Mouse (Mus musculus) liver, embryonic 16.5 days (tissue): ENCODE measurements around the gene Nars2. TPM values are rescaled to one million over a fixed set of nuclear protein-coding genes. Genes with fewer than 3 reads are reported as not detected.

Source experiments
- ATAC-seq: fragments of 200-750 bp; cut with Nextera tagmentation; 2 replicates; pipeline ENCODE4 v1.8.0; 2017; ENCODE audit warnings: low read depth, mild to moderate bottlenecking, moderate number of reproducible peaks, moderate library complexity
- H3K27ac ChIP-seq: fragments of 300-500 bp; sonication (generic); 2 replicates; pipeline ENCODE4 v1.5.1; 2014; ENCODE audit warnings: mild to moderate bottlenecking, low read length
- H3K27me3 ChIP-seq: fragments of 300-500 bp; sonication (generic); 2 replicates; pipeline ENCODE4 v1.6.1; 2014; ENCODE audit warnings: low read depth, low read length, mixed read lengths; ENCODE audit not compliant: control insufficient read depth, insufficient read depth
- H3K36me3 ChIP-seq: fragments of 300-500 bp; sonication (generic); 2 replicates; pipeline ENCODE4 v1.6.1; 2014; ENCODE audit warnings: mild to moderate bottlenecking; ENCODE audit not compliant: control insufficient read depth, insufficient read depth
- H3K4me1 ChIP-seq: fragments of 300-500 bp; sonication (generic); 2 replicates; pipeline ENCODE4 v1.6.1; 2014; ENCODE audit warnings: low read depth, low read length, mixed read lengths; ENCODE audit not compliant: control insufficient read depth
- H3K4me2 ChIP-seq: fragments of 300-500 bp; sonication (generic); 2 replicates; pipeline ENCODE4 v1.6.1; 2014; ENCODE audit warnings: low read depth, low read length, mixed read lengths
- H3K4me3 ChIP-seq: fragments of 300-500 bp; sonication (generic); 2 replicates; pipeline ENCODE4 v1.5.1; 2014; ENCODE audit warnings: low read depth, mild to moderate bottlenecking, low read length
- H3K9ac ChIP-seq: fragments of 300-500 bp; sonication (generic); 2 replicates; pipeline ENCODE4 v1.6.1; 2014; ENCODE audit warnings: low read depth, low read length
- H3K9me3 ChIP-seq: fragments of 300-500 bp; sonication (generic); replicated peaks from 2 replicates; pipeline ENCODE4 v1.6.1; 2016; ENCODE audit warnings: low read length; ENCODE audit not compliant: control insufficient read depth
- WGBS: fragments of 180-500 bp; shearing (Covaris S2); extraction: QIAGEN DNeasy Blood & Tissue Kit; methylation state at CpG from one replicate; pipeline ENCODE4 v1.1.7; 2014; ENCODE audit not compliant: insufficient replicate concordance; 5-methylcytosine and 5-hydroxymethylcytosine counted together
- polyA plus RNA-seq: library from polyadenylated mRNA; unstranded; fragments of >200 nt; fragmentation: Nextera tagmentation; extraction: Ambion mirVana; gene quantifications from 2 replicates; pipeline ENCODE4 v1.2.1, GENCODE M21; 2015

Gene Nars2
- polyA plus RNA-seq, result 14.0 and 14.4 TPM in 2 replicates

DNA sequence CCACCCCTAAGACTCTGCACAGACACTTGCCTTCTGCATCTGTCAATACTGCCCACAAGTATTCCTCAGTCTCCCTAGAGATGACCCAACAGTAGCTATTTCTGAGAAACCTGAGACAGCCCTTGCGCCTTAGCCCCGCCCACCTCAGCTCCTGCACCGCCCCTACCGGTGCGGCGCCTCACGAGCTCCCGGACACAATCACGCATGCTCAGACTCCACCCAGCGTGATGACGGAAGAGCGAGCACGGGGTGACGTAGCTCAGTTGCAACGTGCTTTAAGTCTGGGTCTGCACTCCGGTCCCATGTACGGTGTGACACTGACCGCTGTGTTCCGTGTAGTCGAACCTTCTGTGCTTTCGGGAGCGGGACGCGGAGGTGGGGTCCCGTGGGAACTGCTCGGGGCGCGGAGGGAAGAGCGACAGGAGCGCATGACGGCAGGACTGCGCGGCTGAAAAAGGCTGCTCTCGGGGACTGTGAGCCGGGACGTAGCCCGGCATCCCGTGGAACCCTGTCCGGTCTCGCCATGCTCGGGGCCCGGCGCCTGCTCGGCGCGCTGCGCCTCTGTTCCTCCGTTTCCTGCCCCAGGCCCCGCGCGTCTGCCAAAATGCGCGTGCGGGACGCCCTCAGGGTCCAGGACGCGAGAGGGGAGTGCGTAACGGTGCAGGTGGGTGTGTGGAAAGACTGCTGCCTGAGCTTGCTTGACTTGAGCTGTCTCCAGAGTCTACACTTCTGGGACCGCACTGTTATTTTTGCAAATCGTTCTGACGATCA is at the start of gene Nars2:
Gene Nars2 (plus strand): TSS at position 225 of the 771 bp plus-strand sequence.
- Histone ChIP-seq H3K27ac (peak within 1 kb of the TSS; percentile 91), H3K9me3 (no peaks in the 10 kb centered on the region), H3K27me3 (no peaks in the 10 kb centered on the region), H3K4me2 (peak within 1 kb of the TSS; percentile 89), H3K4me1 (peaks cover 21% of the 10 kb centered on the region), H3K36me3 (no peaks in the 10 kb centered on the region), H3K9ac (peak within 1 kb of the TSS; percentile 95), H3K4me3 (peak within 1 kb of the TSS; percentile 98)
- ATAC-seq, result peak; percentile 99
- under 1% methylated on average over 62 of the region's 62 CpGs for WGBS

- Histone ChIP-seq H3K4me1 (peaks cover 2% of the 10 kb centered on the region; the same call in 1 of the 2 replicates), H3K27ac (no peak overlapping the region), H3K36me3 (no peaks in the 10 kb centered on the region), H3K4me2 (no peak overlapping the region), H3K9me3 (no peaks in the 10 kb centered on the region), H3K4me3 (no peak overlapping the region), H3K9ac (no peak overlapping the region), H3K27me3 (no peaks in the 10 kb centered on the region)
- no peak for ATAC-seq
- 37% methylated on average over 5 of the region's 5 CpGs for WGBS
These were observed 49.1 kb upstream of the Nars2 start for GRCm38 (mm10) chr7:96902183-96902582.

- no peaks in the 10 kb centered on the region for H3K27me3 ChIP-seq
- peaks cover 2% of the 10 kb centered on the region; the same call in 1 of the 2 replicates for H3K4me1 ChIP-seq
- H3K4me3 ChIP-seq, result no peak overlapping the region
- no peak overlapping the region for H3K4me2 ChIP-seq
- WGBS, result 68% methylated on average over 17 of the region's 17 CpGs
- H3K36me3 ChIP-seq, result no peaks in the 10 kb centered on the region
- no peak overlapping the region for H3K9ac ChIP-seq
- no peaks in the 10 kb centered on the region for H3K9me3 ChIP-seq
- no peak for ATAC-seq
- H3K27ac ChIP-seq, result no peak overlapping the region
These were observed 48.0 kb upstream of the Nars2 start for GRCm38 (mm10) chr7:96903088-96903985.

DNA sequence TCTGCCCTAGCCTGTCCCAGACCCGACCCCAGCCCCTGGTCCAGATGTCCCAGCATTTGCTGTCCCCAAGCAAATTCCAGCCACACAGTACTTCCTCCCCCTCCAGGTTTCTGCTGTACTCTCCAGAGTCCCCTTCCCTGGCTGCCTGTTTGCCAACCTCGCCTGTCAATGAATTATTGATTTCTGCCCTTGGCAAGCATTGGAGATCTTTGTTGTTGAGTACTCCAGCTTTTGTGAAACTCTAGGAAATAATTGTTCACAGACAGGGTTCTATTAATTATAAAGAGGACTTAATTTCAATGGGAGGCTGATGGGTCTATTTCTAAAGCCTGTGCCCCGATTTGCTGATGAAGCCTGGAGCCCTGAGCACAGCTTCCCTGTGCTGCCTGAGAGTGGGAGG is 46.9 kb upstream of the Nars2 start:
- Histone ChIP-seq H3K4me3 (no peak overlapping the region), H3K9me3 (no peaks in the 10 kb centered on the region), H3K9ac (no peak overlapping the region), H3K27me3 (no peaks in the 10 kb centered on the region), H3K4me1 (peaks cover 2% of the 10 kb centered on the region; the same call in 1 of the 2 replicates), H3K36me3 (no peaks in the 10 kb centered on the region), H3K4me2 (no peak overlapping the region), H3K27ac (no peak overlapping the region)
- no peak for ATAC-seq
- whole genome bisulfite sequencing, result 24% methylated on average over 3 of the region's 3 CpGs

- 61% methylated on average over 1 of the region's 1 CpGs for WGBS
These were observed 46.4 kb upstream of the Nars2 start for GRCm38 (mm10) chr7:96904936-96905335.

GRCm38 (mm10) chr7:96905422-96905821 is 45.9 kb upstream of the Nars2 start:
- ATAC-seq, result no peak
- WGBS, result 78% methylated on average over 3 of the region's 3 CpGs

More at GRCm38 (mm10) chr7:96904936-96905335, 46.4 kb upstream of the Nars2 start:
- Histone ChIP-seq H3K9me3 (no peaks in the 10 kb centered on the region), H3K9ac (no peak overlapping the region), H3K4me1 (no peaks in the 10 kb centered on the region; the same call in 1 of the 2 replicates), H3K4me3 (no peak overlapping the region), H3K36me3 (no peaks in the 10 kb centered on the region), H3K27me3 (no peaks in the 10 kb centered on the region), H3K27ac (no peak overlapping the region), H3K4me2 (no peak overlapping the region)
- no peak for ATAC-seq

GRCm38 (mm10) chr7:96906216-96906615 is 45.1 kb upstream of the Nars2 start:
- Histone ChIP-seq H3K4me3 (no peak overlapping the region), H3K27ac (no peak overlapping the region), H3K4me2 (no peak overlapping the region), H3K9me3 (no peaks in the 10 kb centered on the region), H3K9ac (no peak overlapping the region), H3K27me3 (no peaks in the 10 kb centered on the region), H3K36me3 (no peaks in the 10 kb centered on the region), H3K4me1 (no peaks in the 10 kb centered on the region; the same call in 1 of the 2 replicates)
- WGBS, result 72% methylated on average over 20 of the region's 20 CpGs
- ATAC-seq, result no peak

More at GRCm38 (mm10) chr7:96905422-96905821, 45.9 kb upstream of the Nars2 start:
- Histone ChIP-seq H3K4me2 (no peak overlapping the region), H3K27ac (no peak overlapping the region), H3K9me3 (no peaks in the 10 kb centered on the region), H3K27me3 (no peaks in the 10 kb centered on the region), H3K4me1 (no peaks in the 10 kb centered on the region; the same call in 1 of the 2 replicates), H3K9ac (no peak overlapping the region), H3K4me3 (no peak overlapping the region), H3K36me3 (no peaks in the 10 kb centered on the region)

- Histone ChIP-seq H3K36me3 (no peaks in the 10 kb centered on the region), H3K4me2 (no peak overlapping the region), H3K4me3 (no peak overlapping the region), H3K27ac (no peak overlapping the region), H3K27me3 (no peaks in the 10 kb centered on the region), H3K9ac (no peak overlapping the region), H3K4me1 (no peaks in the 10 kb centered on the region; the same call in 1 of the 2 replicates), H3K9me3 (no peaks in the 10 kb centered on the region)
- WGBS, result 62% methylated on average over 16 of the region's 16 CpGs
- ATAC-seq, result no peak
These were observed 43.2 kb upstream of the Nars2 start for GRCm38 (mm10) chr7:96907971-96908680.
